Mouse (Mus musculus): ENCODE results near the gene Ipp. TPM values are rescaled to one million over a fixed set of nuclear protein-coding genes. Genes with fewer than 3 reads are reported as not detected.
A peak's percentile ranks its signal among the peaks of the same experiment; 100 is the strongest.

The Ipp gene
- 7.5 and 7.6 TPM in 2 replicates for polyA plus RNA-seq (2012; rRNA removed)

GRCm38 (mm10) chr4:116507425-116508218 lies at the start of gene Ipp:
Gene Ipp, plus strand, starts transcription at chr4:116507549.
- TF ChIP-seq POLR2A (IDR thresholded peaks at IDR 0.05; ENCODE audit: borderline replicate concordance, insufficient read depth, low read length) (peak; percentile 98), CTCF (IDR thresholded peaks at IDR 0.05; ENCODE audit: borderline replicate concordance, insufficient read depth, low read depth, low read length) (peak; percentile 23; the same call in 1 of the 2 replicates)
- peak; percentile 97 for DNase-seq
- under 1% methylated on average over 54 of the region's 55 CpGs for WGBS
- Histone ChIP-seq H3K4me3 (replicated peaks; ENCODE audit: insufficient read depth, low read depth, low read length) (peak within 1 kb of the TSS; percentile 87), H3K27ac (ENCODE audit: insufficient read depth, low read length) (peak within 1 kb of the TSS; percentile 82), H3K27me3 (ENCODE audit: control insufficient read depth, insufficient read depth, low read length) (no peaks in the 10 kb centered on the region), H3K4me1 (ENCODE audit: control insufficient read depth, insufficient read depth, low read length) (no peaks in the 10 kb centered on the region)

GRCm38 (mm10) chr4:116461943-116462342 lies 45.4 kb upstream of the Ipp start:
- Histone ChIP-seq H3K4me3 (replicated peaks; ENCODE audit: insufficient read depth, low read depth, low read length) (no peak overlapping the region), H3K27ac (ENCODE audit: insufficient read depth, low read length) (no peak overlapping the region), H3K4me1 (ENCODE audit: control insufficient read depth, insufficient read depth, low read length) (no peaks in the 10 kb centered on the region; the same call in 1 of the 2 replicates), H3K27me3 (ENCODE audit: control insufficient read depth, insufficient read depth, low read length) (no peaks in the 10 kb centered on the region)
- DNase-seq = no peak
- TF ChIP-seq CTCF (IDR thresholded peaks at IDR 0.05; ENCODE audit: borderline replicate concordance, insufficient read depth, low read depth, low read length) = no peak
- no peak for TF ChIP-seq POLR2A (IDR thresholded peaks at IDR 0.05; ENCODE audit: borderline replicate concordance, insufficient read depth, low read length)
- WGBS = 97% methylated on average over 3 of the region's 3 CpGs

- no peaks in the 10 kb centered on the region; the same call in 1 of the 2 replicates for H3K4me1 ChIP-seq (ENCODE audit: control insufficient read depth, insufficient read depth, low read length)
- DNase-seq = peak; percentile 54 to 71
- peak overlapping the region; percentile 91 for H3K4me3 ChIP-seq (replicated peaks; ENCODE audit: insufficient read depth, low read depth, low read length)
- WGBS = under 1% methylated on average over 70 of the region's 74 CpGs
- no peaks in the 10 kb centered on the region for H3K27me3 ChIP-seq (ENCODE audit: control insufficient read depth, insufficient read depth, low read length)
- H3K27ac ChIP-seq (ENCODE audit: insufficient read depth, low read length) = peak overlapping the region; percentile 72
- no peak for TF ChIP-seq CTCF (IDR thresholded peaks at IDR 0.05; ENCODE audit: borderline replicate concordance, insufficient read depth, low read depth, low read length)
- no peak for TF ChIP-seq POLR2A (IDR thresholded peaks at IDR 0.05; ENCODE audit: borderline replicate concordance, insufficient read depth, low read length)
These were observed 43.9 kb upstream of the Ipp start for GRCm38 (mm10) chr4:116463231-116464125.

GRCm38 (mm10) chr4:116464126-116464981 lies 43.0 kb upstream of the Ipp start, which contains the start of gene Mast2:
Gene Mast2, minus strand, starts transcription at chr4:116464183.
- WGBS = 2% methylated on average over 66 of the region's 68 CpGs
- TF ChIP-seq CTCF (IDR thresholded peaks at IDR 0.05; ENCODE audit: borderline replicate concordance, insufficient read depth, low read depth, low read length) (no peak), POLR2A (IDR thresholded peaks at IDR 0.05; ENCODE audit: borderline replicate concordance, insufficient read depth, low read length) (peak; percentile 62; the same call in 1 of the 2 replicates)
- DNase-seq = peak; percentile 85 to 89
- H3K4me1 ChIP-seq (ENCODE audit: control insufficient read depth, insufficient read depth, low read length) = no peaks in the 10 kb centered on the region; the same call in 1 of the 2 replicates
- H3K27ac ChIP-seq (ENCODE audit: insufficient read depth, low read length) = peak within 1 kb of the TSS; percentile 72
- H3K27me3 ChIP-seq (ENCODE audit: control insufficient read depth, insufficient read depth, low read length) = no peaks in the 10 kb centered on the region
- H3K4me3 ChIP-seq (replicated peaks; ENCODE audit: insufficient read depth, low read depth, low read length) = peak within 1 kb of the TSS; percentile 91

- H3K4me3 ChIP-seq (replicated peaks; ENCODE audit: insufficient read depth, low read depth, low read length) = no peak overlapping the region
- 70% methylated on average over 2 of the region's 2 CpGs for WGBS
- no peaks in the 10 kb centered on the region for H3K4me1 ChIP-seq (ENCODE audit: control insufficient read depth, insufficient read depth, low read length)
- no peaks in the 10 kb centered on the region for H3K27me3 ChIP-seq (ENCODE audit: control insufficient read depth, insufficient read depth, low read length)
- DNase-seq = no peak
- H3K27ac ChIP-seq (ENCODE audit: insufficient read depth, low read length) = no peak overlapping the region
- TF ChIP-seq CTCF (IDR thresholded peaks at IDR 0.05; ENCODE audit: borderline replicate concordance, insufficient read depth, low read depth, low read length) (no peak), POLR2A (IDR thresholded peaks at IDR 0.05; ENCODE audit: borderline replicate concordance, insufficient read depth, low read length) (no peak)
These were observed 26.0 kb upstream of the Ipp start for GRCm38 (mm10) chr4:116481322-116481721.

- TF ChIP-seq POLR2A (IDR thresholded peaks at IDR 0.05; ENCODE audit: borderline replicate concordance, insufficient read depth, low read length) (no peak), CTCF (IDR thresholded peaks at IDR 0.05; ENCODE audit: borderline replicate concordance, insufficient read depth, low read depth, low read length) (no peak)
- no peaks in the 10 kb centered on the region for H3K4me1 ChIP-seq (ENCODE audit: control insufficient read depth, insufficient read depth, low read length)
- no peak overlapping the region for H3K4me3 ChIP-seq (replicated peaks; ENCODE audit: insufficient read depth, low read depth, low read length)
- DNase-seq = no peak
- no peaks in the 10 kb centered on the region for H3K27me3 ChIP-seq (ENCODE audit: control insufficient read depth, insufficient read depth, low read length)
- WGBS = 19% methylated on average over 2 of the region's 2 CpGs
- no peak overlapping the region for H3K27ac ChIP-seq (ENCODE audit: insufficient read depth, low read length)
These were observed 23.9 kb upstream of the Ipp start for GRCm38 (mm10) chr4:116483476-116483875.

GRCm38 (mm10) chr4:116491119-116491536 lies 16.2 kb upstream of the Ipp start:
- no peak overlapping the region for H3K27ac ChIP-seq (ENCODE audit: insufficient read depth, low read length)
- TF ChIP-seq CTCF (IDR thresholded peaks at IDR 0.05; ENCODE audit: borderline replicate concordance, insufficient read depth, low read depth, low read length) = no peak
- no peak for TF ChIP-seq POLR2A (IDR thresholded peaks at IDR 0.05; ENCODE audit: borderline replicate concordance, insufficient read depth, low read length)
- H3K4me3 ChIP-seq (replicated peaks; ENCODE audit: insufficient read depth, low read depth, low read length) = no peak overlapping the region
- no peaks in the 10 kb centered on the region for H3K4me1 ChIP-seq (ENCODE audit: control insufficient read depth, insufficient read depth, low read length)
- no peak for DNase-seq
- WGBS = 31% methylated on average over 2 of the region's 2 CpGs
- H3K27me3 ChIP-seq (ENCODE audit: control insufficient read depth, insufficient read depth, low read length) = no peaks in the 10 kb centered on the region

Measured in cerebellum, adult 2 months (tissue).